Mouse (Mus musculus) fat pad, adult 2 months (tissue): ENCODE results near the gene Vav1.
"Not testable (repeated sequence)": the region's sequence is repeated elsewhere in the genome, so short reads cannot be mapped to it uniquely, and the experiment has no call there.

Source experiments
- DNase-seq: peaks from one replicate; pipeline ENCODE4 v3.0.0-alpha.2; 2011; ENCODE audit warnings: low read depth, low spot score; ENCODE audit errors: extremely low read depth

Vav1 gene

GRCm38 (mm10) chr17:57251431-57251830 is 27.5 kb upstream of the Vav1 start:
- DNase-seq: no peak

GRCm38 (mm10) chr17:57253306-57253705 is 25.6 kb upstream of the Vav1 start:
- DNase-seq: no peak

GRCm38 (mm10) chr17:57255354-57255753 is 23.5 kb upstream of the Vav1 start:
- DNase-seq: no peak

GRCm38 (mm10) chr17:57256921-57257485 is 21.9 kb upstream of the Vav1 start:
- no peak for DNase-seq

- no peak for DNase-seq
These were observed 20.7 kb upstream of the Vav1 start for GRCm38 (mm10) chr17:57258191-57258590.

GRCm38 (mm10) chr17:57259742-57260141 is 19.2 kb upstream of the Vav1 start:
- no peak for DNase-seq

- DNase-seq: no peak
These were observed 18.5 kb upstream of the Vav1 start for GRCm38 (mm10) chr17:57260351-57260750.

GRCm38 (mm10) chr17:57261286-57261685 is 17.6 kb upstream of the Vav1 start:
- no peak for DNase-seq

- no peak for DNase-seq
These were observed 17.1 kb upstream of the Vav1 start for GRCm38 (mm10) chr17:57261796-57262195.

- no peak for DNase-seq
These were observed 15.9 kb upstream of the Vav1 start for GRCm38 (mm10) chr17:57262901-57263550.

- DNase-seq: no peak
These were observed 14.7 kb upstream of the Vav1 start for GRCm38 (mm10) chr17:57264164-57264563.

- peak; percentile 65 for DNase-seq
These were observed 13.6 kb upstream of the Vav1 start for GRCm38 (mm10) chr17:57264972-57265945.

GRCm38 (mm10) chr17:57267556-57268126 is 11.3 kb upstream of the Vav1 start:
- no peak for DNase-seq

- no peak for DNase-seq
These were observed 7.6 kb upstream of the Vav1 start for GRCm38 (mm10) chr17:57271301-57271700.

- DNase-seq: no peak
These were observed 5.1 kb upstream of the Vav1 start for GRCm38 (mm10) chr17:57273846-57274245.

- no peak for DNase-seq
These were observed 4.2 kb upstream of the Vav1 start for GRCm38 (mm10) chr17:57274686-57275085.

- no peak for DNase-seq
These were observed 3.5 kb upstream of the Vav1 start for GRCm38 (mm10) chr17:57275111-57275996.

- no peak for DNase-seq
These were observed 2.9 kb upstream of the Vav1 start for GRCm38 (mm10) chr17:57275997-57276351.

- DNase-seq: no peak
These were observed 2.2 kb upstream of the Vav1 start for GRCm38 (mm10) chr17:57276634-57277121.

GRCm38 (mm10) chr17:57277598-57278261 is 1.2 kb upstream of the Vav1 start:
- not testable (repeated sequence) for DNase-seq
